Mouse (Mus musculus) 3134 (cell line): ENCODE measurements around the gene Hoxa13.

Experiments
- DNase-seq: peaks from one replicate; pipeline ENCODE4 v3.0.0-alpha.2; 2011; ENCODE audit warnings: low spot score; ENCODE audit not compliant: insufficient read length; ENCODE audit errors: extremely low read depth

The Hoxa13 gene

DNA sequence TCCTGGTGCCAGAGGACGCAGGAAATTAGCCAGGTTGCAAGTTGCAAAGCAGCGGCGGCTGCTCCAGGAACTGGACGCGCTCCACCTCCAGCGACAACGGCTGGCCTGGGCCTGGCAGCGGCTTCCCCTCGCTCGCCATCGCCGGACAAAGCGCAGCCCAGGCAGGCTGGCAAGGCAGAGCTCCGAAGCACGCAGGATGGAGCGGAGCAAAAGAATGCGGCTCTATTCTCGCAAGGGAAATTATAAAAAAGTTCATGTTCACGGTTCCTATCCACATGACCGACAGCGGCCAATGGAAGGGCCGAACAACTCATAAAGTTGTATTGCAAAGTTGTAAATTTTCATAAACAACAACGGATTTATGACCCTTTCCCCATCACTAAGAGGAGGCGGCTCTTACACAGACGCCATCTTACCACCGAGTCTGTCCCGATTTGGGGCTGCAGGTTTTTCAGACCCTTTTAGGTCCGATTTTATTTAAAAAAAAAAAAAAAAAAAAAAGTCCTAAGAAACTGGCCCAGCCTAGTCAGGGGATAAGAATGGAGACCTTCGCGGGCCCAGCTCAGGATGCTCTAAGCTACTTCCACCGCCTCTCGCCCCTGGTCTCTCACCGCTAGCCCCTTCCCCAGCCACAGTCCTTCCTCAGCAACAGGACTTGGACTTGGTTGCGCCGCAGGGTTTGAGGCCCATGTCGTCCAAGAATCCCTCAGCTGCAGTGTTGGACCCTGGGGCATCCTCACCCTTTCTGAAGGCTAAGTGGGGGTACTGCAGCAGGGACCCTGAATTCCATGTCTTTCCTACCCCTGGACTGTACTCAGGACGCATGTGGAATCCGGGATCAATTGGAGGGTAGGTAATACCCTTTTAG lies 47.3 kb downstream of the Hoxa13 start, which contains the start of the genes Hoxa3 and Gm28308:
Gene Hoxa3, minus strand, starts transcription at position 218 of the 868 bp plus-strand sequence.
Gene Gm28308, minus strand, starts transcription at position 221 of the 868 bp plus-strand sequence.
- peak; percentile 81 for DNase-seq

DNA sequence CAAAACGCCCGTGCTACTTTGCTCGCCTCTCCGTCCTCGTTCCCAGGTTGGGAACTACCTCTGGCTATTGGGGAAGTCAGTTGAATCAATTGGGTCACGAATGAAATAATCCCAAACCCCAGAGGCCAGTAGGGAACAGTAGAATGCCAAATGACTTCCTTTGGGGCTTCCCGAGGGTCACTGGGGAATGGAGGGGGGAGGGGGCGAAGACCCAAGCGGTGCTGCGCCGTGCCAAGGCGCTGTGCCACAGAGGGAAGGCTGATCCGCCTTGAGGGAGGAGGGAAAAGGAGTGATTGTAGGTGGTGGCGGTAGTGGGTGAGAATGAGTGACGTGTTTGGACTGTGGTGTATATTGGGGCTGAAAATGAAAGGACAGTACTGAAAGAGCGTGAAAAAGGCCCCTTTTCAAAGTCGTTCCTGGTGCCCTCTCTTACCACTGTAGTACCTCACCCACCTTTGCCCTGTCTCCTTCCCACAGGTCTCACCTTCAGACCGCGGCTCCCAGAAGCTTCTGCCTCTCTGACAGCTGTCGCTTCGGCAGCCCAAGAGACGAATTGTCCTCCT lies 48.0 kb downstream of the Hoxa13 start:
- peak; percentile 78 for DNase-seq

DNA sequence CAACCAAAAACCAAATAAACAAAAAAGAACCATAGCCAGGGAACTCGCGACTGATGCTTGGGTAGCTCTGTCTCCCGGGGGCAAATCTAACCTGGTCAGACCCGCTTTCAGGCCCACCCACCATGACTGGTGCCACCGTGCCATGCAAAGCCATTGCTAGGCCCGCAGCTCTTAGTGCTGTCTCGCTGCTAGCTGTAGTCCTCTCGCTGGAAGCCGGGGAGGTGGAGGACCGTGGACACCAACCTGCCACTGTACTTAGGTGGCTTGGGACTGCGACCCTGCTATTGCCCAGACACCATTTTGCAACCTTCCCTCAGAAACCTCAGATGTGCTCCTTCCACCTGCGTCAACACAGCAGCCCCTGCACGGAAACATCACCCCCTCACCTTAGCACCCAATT lies 48.7 kb downstream of the Hoxa13 start:
- no peak for DNase-seq

DNA sequence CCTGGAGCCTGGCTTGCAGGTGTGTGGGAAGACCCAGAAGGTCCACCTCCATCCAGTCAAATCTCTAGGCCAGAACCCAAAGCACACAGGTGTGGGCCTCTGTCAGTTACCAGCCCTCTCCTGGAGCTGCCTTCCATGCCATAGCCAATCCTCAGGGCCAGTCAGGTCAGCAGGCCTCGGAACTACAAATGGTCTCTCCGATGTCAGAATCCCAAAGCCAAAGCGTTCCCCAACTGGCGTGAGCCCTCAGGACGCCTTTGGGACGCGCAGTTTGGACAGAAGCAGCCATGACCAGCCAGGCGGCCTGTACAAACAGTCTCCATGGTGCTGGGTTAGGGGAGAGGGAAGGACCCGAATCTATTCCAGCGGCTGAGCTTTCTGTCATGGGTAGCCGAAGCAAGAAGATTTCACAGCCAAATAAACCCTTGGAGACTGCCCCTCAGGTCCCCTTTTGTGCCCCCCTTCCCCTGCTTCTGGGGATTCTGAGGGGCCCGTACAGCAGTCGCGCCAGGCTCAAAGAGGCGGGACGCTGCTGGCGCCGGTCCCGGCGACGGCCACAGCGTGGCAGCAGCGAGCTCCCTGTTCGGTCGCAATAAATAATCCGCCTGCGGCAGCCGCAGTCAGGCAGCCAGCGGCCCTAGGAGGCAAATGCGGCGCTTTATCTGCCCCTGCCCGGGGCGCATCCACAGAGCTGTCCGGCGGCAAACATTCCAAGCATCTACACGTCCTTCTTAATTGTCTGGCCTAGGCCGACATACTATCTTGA lies 49.3 kb downstream of the Hoxa13 start:
- DNase-seq, result peak; percentile 84

DNA sequence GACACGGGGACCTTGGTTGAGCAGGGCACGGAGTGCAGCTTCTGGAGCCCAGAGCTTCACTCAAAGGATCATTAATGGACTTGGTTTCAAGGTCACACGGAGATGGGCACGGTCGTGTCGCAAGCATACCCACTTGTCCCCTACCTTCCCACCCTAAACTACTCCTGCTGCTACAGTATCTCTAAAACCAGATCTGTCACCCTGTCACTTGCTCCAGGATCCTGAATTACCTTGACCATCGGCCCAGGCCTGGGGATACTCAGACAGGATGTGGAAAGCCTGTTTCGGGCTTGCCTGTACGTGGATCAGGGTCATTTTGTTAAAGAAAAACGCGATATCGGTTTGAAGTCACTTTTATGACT lies 51.0 kb downstream of the Hoxa13 start:
- DNase-seq, result no peak

DNA sequence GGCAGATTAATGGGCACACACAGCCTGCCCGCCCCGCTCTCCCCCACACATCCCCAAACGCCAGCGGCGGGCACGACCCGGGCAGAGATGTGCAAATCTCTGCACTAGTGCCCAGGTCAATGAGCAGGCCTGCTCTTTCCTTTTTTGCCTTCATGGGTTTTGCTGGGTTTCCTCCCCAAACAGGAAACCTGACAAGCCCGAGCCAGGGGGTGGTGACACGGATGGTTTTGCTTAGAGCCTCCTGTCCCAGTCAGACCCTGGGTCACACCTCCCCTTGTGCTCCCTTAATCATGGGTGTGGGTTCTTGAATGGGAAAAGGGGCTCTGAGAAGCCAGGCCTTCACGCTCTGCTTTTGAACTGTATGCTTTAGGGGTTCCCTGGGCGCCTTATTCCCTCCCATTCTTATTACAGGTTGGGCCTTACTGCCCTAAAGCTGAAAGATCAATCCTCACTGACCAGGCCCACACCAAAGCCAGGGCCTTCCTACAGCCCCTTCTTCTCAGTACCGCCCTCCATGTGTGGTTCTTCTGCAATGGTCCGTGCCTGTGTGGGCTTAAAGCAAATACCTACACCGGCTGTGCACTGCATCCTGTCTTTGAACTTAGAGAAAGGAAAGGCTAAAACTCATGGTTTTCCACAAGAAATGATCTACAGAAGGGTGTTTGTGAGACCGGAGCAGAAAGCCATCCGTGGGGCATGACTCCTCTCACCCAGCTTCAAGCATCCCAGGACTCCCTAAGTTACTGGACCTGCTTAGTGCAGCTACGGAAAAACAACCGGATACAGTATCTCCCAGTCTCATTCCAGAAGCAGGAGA lies 51.6 kb downstream of the Hoxa13 start:
- no peak for DNase-seq

DNA sequence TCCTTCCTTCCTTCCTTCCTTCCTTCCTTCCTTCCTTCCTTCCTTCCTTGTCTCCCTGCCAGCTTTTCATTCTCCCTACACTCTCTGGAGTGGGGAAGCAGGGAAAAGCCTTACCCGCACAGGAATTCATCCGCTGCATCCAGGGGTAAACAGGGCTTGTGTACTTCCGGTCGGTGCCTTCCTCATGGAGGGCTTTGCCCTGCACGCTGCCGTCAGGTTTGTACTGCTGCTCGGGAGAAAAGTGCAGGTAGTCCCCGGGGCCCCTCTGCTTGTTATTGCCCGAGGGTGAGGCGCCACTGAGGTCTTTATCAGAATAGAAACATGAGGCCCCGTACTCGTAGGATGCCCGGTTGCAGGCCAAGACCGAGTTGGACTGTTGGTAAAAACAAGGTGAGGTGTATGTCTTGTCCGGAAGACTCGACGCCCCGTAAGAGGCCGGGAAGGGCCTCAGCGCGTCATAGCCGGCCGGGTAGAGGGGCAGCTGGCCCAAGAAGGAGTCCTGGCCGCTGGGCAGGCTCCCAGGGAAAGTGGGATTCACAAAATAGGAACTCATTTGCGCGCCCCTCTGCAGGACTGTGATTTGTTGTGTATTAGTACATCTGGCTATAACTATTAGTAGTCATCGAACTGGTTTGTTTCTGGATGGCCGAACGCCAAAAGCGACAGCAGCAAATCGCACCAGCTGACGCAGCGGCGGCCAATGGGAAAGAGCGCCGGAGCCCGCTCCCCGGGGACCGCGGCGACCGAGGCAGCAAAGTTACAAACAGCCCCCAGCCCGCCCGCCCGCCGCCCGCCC lies 52.4 kb downstream of the Hoxa13 start, which contains the start of gene Hoxa6:
Gene Hoxa6, minus strand, starts transcription at position 651 of the 796 bp plus-strand sequence.
- peak; percentile 71 for DNase-seq
